In the genomic region with DNA sequence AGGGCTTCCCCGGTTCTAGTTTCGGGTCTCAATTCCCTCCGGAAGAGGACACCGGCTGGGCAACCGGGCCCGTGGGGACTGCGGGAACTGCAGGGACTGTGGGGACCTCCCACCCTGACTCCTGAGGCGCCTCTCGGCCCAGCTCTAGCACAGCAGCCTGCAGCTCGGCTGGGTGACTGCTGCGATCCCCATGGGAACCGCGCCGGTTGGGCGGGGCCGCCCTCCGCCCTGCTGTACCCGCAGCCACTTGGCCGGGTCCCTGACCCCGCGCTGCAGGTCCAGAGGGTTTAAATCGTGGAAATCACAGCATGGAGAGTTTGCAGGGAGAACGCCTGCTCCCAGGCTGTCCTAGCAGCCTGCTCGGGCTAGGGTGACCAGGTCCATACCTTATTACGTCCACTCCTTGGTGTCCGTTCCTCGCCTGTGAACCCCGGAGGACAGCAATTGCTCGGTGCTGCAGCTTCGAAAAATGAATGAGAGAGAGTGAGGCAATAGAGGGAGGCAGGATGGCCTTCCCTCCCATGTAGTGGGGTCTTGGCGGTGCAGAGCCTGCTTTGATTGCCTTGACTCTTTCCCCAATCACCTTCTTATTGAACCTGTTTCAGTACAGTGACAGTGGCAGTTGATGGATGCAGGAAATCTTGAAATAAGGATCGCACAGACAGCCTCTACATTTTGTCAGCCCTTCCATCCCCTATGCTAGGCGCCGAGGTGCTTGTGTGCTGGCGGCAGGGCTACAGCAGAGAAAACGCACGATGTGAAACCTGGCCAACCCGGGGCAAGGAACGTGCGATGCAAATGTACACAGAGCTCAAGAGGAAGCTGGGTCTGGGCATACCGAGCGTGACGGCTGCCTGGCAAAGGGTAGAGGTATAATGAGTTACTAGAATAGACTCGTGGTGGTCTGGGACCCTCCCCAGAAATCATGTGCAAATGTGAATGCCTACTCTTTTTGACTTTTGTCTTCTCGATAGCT, we compare ENCODE assay signal across 9 mouse cellular contexts. TPM values are rescaled to one million over a fixed set of nuclear protein-coding genes. Genes with fewer than 3 reads are reported as not detected.
DNase-seq lines count a peak whose midpoint lies in the region; ATAC-seq and TF ChIP-seq lines count a peak whose summit lies in the region.
"Had no signal": no experiment of that assay in that cellular context is flagged by ENCODE, and none has a peak within 500 bp of the region (broad histone marks: within the 10 kb centered on the region; RNA-seq: fewer than 3 reads in every experiment).

Gene Cdkl1 (minus strand): TSS at position 738 of the 976 bp plus-strand sequence.

- peaks cover 4% of the 10 kb centered on the region for H3K27me3 ChIP-seq in heart, embryonic 12.5 days (replicated peaks)
- H3K27me3 ChIP-seq in kidney, embryonic 15.5 days: peaks cover 4% of the 10 kb centered on the region; the same call in 1 of the 2 replicates
- no peaks in the 10 kb centered on the region for H3K27me3 ChIP-seq in liver, adult 2 months (ENCODE audit: control insufficient read depth, insufficient read depth, low read length)
- no peaks in the 10 kb centered on the region for H3K27me3 ChIP-seq in midbrain, postnatal 0 days (ENCODE audit: insufficient read depth, low read length)
- H3K27me3 ChIP-seq: Patski had no signal

- ATAC-seq in erythroid progenitor cell, adult 5-6 weeks (replicated peaks; ENCODE audit: low FRiP score, poor library complexity, severe bottlenecking): peak; percentile 95
- ATAC-seq in heart, embryonic 12.5 days (ENCODE audit: insufficient number of reproducible peaks, low FRiP score): peak; percentile 94
- ATAC-seq in kidney, embryonic 15.5 days (replicated peaks; ENCODE audit: low FRiP score): peak; percentile 95
- peak; percentile 82 for ATAC-seq in midbrain, postnatal 0 days (ENCODE audit: low FRiP score)
- ATAC-seq: Patski had no signal

- peak; percentile 54 for DNase-seq in CD4-positive, CD25-positive, alpha-beta regulatory T cell, adult 2 months (ENCODE audit: low read depth, low spot score)
- peak; percentile 57 for DNase-seq in liver, adult 2 months (ENCODE audit: extremely low read depth, low read depth, low spot score)
- DNase-seq in midbrain, postnatal 0 days (ENCODE audit: low spot score): peak; percentile 61
- DNase-seq in spleen, postnatal 36 days (ENCODE audit: low spot score in 2 of 2): peak; percentile 78 to 82

- TF ChIP-seq POLR2A in liver, adult 2 months (IDR thresholded peaks at IDR 0.05; ENCODE audit: extremely low read depth, insufficient read depth, low read length): no peak

- H3K27ac ChIP-seq in brown adipose tissue, adult 24 weeks (replicated peaks; ENCODE audit: low read depth, low read length): no peak within 1 kb of the TSS
- no peak within 1 kb of the TSS for H3K27ac ChIP-seq in heart, embryonic 12.5 days (ENCODE audit: poor library complexity, severe bottlenecking)
- H3K27ac ChIP-seq in kidney, embryonic 15.5 days: peak within 1 kb of the TSS; percentile 78
- no peak within 1 kb of the TSS for H3K27ac ChIP-seq in liver, adult 2 months (replicated peaks; ENCODE audit: insufficient read depth, low read depth, low read length)
- peak within 1 kb of the TSS; percentile 82 for H3K27ac ChIP-seq in midbrain, postnatal 0 days (ENCODE audit: low read depth, low read length)

- WGBS in heart, embryonic 12.5 days: 2% methylated on average over 45 of the region's 45 CpGs
- WGBS in kidney, embryonic 15.5 days: 2% methylated on average over 45 of the region's 45 CpGs
- WGBS in liver, adult 2 months: 2% methylated on average over 45 of the region's 45 CpGs
- WGBS in midbrain, postnatal 0 days: 1% methylated on average over 45 of the region's 45 CpGs

- H3K4me2 ChIP-seq in heart, embryonic 12.5 days: peak within 1 kb of the TSS; percentile 98
- peak within 1 kb of the TSS; percentile 97 for H3K4me2 ChIP-seq in kidney, embryonic 15.5 days
- H3K4me2 ChIP-seq in midbrain, postnatal 0 days (ENCODE audit: low read depth, low read length, poor library complexity, severe bottlenecking): peak within 1 kb of the TSS; percentile 88

- peak within 1 kb of the TSS; percentile 64 for H3K9ac ChIP-seq in heart, embryonic 12.5 days
- H3K9ac ChIP-seq in kidney, embryonic 15.5 days: peak within 1 kb of the TSS; percentile 55
- H3K9ac ChIP-seq in liver, adult 2 months (ENCODE audit: low read depth, low read length): peak within 1 kb of the TSS; percentile 46
- peak within 1 kb of the TSS; percentile 58 for H3K9ac ChIP-seq in midbrain, postnatal 0 days (replicated peaks; ENCODE audit: low read length, poor library complexity, severe bottlenecking)

- no peaks in the 10 kb centered on the region for H3K36me3 ChIP-seq in heart, embryonic 12.5 days
- no peaks in the 10 kb centered on the region for H3K36me3 ChIP-seq in kidney, embryonic 15.5 days
- H3K36me3 ChIP-seq in liver, adult 2 months (ENCODE audit: control insufficient read depth, insufficient read depth, low read length): no peaks in the 10 kb centered on the region
- no peaks in the 10 kb centered on the region for H3K36me3 ChIP-seq in midbrain, postnatal 0 days (ENCODE audit: insufficient read depth, low read length)

- H3K4me1 ChIP-seq in brown adipose tissue, adult 24 weeks (ENCODE audit: control insufficient read depth, insufficient read depth, insufficient read length, low read length): no peaks in the 10 kb centered on the region
- peaks cover 5% of the 10 kb centered on the region; the same call in 1 of the 2 replicates for H3K4me1 ChIP-seq in heart, embryonic 12.5 days (replicated peaks)
- peaks cover 20% of the 10 kb centered on the region for H3K4me1 ChIP-seq in kidney, embryonic 15.5 days
- H3K4me1 ChIP-seq in liver, adult 2 months (ENCODE audit: control insufficient read depth, insufficient read depth, low read length): peaks cover 6% of the 10 kb centered on the region; the same call in 1 of the 2 replicates
- H3K4me1 ChIP-seq in midbrain, postnatal 0 days (ENCODE audit: insufficient read depth, low read length): peaks cover 3% of the 10 kb centered on the region

- H3K79me2 ChIP-seq in liver, adult 2 months (ENCODE audit: control insufficient read depth, insufficient read depth, low read length): no peaks in the 10 kb centered on the region

- H3K4me3 ChIP-seq in brown adipose tissue, adult 24 weeks (ENCODE audit: insufficient read depth, low read depth, low read length): peak within 1 kb of the TSS; percentile 79
- H3K4me3 ChIP-seq in heart, embryonic 12.5 days: peak within 1 kb of the TSS; percentile 56
- H3K4me3 ChIP-seq in kidney, embryonic 15.5 days (replicated peaks): peak within 1 kb of the TSS; percentile 57
- H3K4me3 ChIP-seq in liver, adult 2 months (ENCODE audit: insufficient read depth, low read depth, low read length): peak within 1 kb of the TSS; percentile 62
- peak within 1 kb of the TSS; percentile 42 for H3K4me3 ChIP-seq in midbrain, postnatal 0 days (ENCODE audit: low read depth, low read length)

- TF ChIP-seq CTCF in liver, adult 2 months (IDR thresholded peaks at IDR 0.05; ENCODE audit: low read depth, low read length): no peak; the same call in 1 of the 2 replicates
- TF ChIP-seq CTCF in midbrain, postnatal 0 days (IDR thresholded peaks at IDR 0.05): no peak

- H3K9me3 ChIP-seq in heart, embryonic 12.5 days (replicated peaks): no peaks in the 10 kb centered on the region
- no peaks in the 10 kb centered on the region for H3K9me3 ChIP-seq in kidney, embryonic 15.5 days (replicated peaks)
- H3K9me3 ChIP-seq in midbrain, postnatal 0 days (ENCODE audit: low read length): no peaks in the 10 kb centered on the region

RNA-seq across cellular contexts. Expression of gene Cdkl1, which starts in this region (rescaled TPM):
- not detected in 2 replicates for polyA plus RNA-seq in brown adipose tissue, adult 24 weeks (2012; ENCODE audit: insufficient read depth, insufficient read length, missing spikeins)
- total RNA-seq in erythroid progenitor cell, adult 5-6 weeks (2015; ENCODE audit: low replicate concordance): 8.0 and 15.9 TPM in 2 replicates
- 11.2 and 36.3 TPM in 2 replicates for total RNA-seq in erythroid progenitor cell, adult 5-6 weeks (2017; ENCODE audit: low replicate concordance)
- polyA plus RNA-seq in heart, embryonic 12.5 days (2016; fragmentation: Nextera tagmentation; extraction: Ambion mirVana): 5.0 TPM in 2 replicates
- polyA plus RNA-seq in kidney, embryonic 15.5 days (2015; fragmentation: Nextera tagmentation; extraction: Ambion mirVana): 21.4 and 24.7 TPM in 2 replicates
- 0.28 and 0.54 TPM in 2 replicates for total RNA-seq in liver, adult 2 months (2014; rRNA removed)
- 0.05 TPM in 1 of 2 replicates, not detected in the other for polyA plus RNA-seq in liver, adult 2 months (2012; rRNA removed)
- total RNA-seq in midbrain, postnatal 0 days (2014; rRNA removed): 40.3 and 46.0 TPM in 2 replicates
- polyA plus RNA-seq in midbrain, postnatal 0 days (2015; fragmentation: Nextera tagmentation; extraction: Ambion mirVana): 21.7 and 21.8 TPM in 2 replicates

Comparison
In these comparisons a context has a peak if more than half of its experiments do, and no peak if none do; other contexts are left out.
1. Peak in DNase-seq, H3K4me3 ChIP-seq and H3K9ac ChIP-seq in liver, adult 2 months; RNA of the gene not detected or under 1 TPM.
2. H3K27ac ChIP-seq: peak in kidney, embryonic 15.5 days (single experiment) and midbrain, postnatal 0 days (single experiment); none in brown adipose tissue, adult 24 weeks (single experiment), heart, embryonic 12.5 days (single experiment) and liver, adult 2 months (single experiment).
3. Peak in every context shown above with its lines, with median percentiles within 50 percentile points of each other: DNase-seq, H3K4me3 ChIP-seq, ATAC-seq, H3K4me2 ChIP-seq and H3K9ac ChIP-seq.